In the genomic region with DNA sequence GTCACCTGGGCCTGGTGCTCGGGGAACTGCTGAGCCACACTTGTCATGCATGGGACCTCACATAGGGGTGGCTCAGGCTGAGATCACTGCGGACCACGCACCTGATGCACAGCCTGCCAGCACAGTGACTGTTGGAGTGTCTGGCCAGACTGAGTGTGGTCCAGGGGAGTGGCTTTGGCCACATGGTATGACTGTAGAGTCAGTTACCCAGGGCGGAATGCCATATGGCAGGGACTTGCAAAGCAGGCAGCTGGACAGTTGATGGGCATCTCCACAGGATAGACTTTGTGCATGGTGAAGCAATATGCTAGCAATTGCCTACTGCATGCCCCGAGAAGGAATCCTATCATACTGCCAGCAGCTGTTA, we compare ENCODE assay signal across 9 mouse cellular contexts.
DNase-seq lines count a peak whose midpoint lies in the region; ATAC-seq lines count a peak whose summit lies in the region.
"Had no signal": no experiment of that assay in that cellular context is flagged by ENCODE, and none has a peak within 500 bp of the region (broad histone marks: within the 10 kb centered on the region; RNA-seq: fewer than 3 reads in every experiment).

No protein-coding gene starts in this region.

- no peaks in the 10 kb centered on the region for H3K27me3 ChIP-seq in intestine, embryonic 15.5 days (replicated peaks)
- H3K27me3 ChIP-seq: liver, embryonic 13.5 days had no signal

- H3K4me3 ChIP-seq in intestine, embryonic 15.5 days (replicated peaks), result no peak overlapping the region
- H3K4me3 ChIP-seq: liver, embryonic 13.5 days had no signal

- no peak overlapping the region for H3K4me2 ChIP-seq in intestine, embryonic 15.5 days (replicated peaks)

- ATAC-seq in intestine, embryonic 15.5 days, result peak; percentile 35
- ATAC-seq in monocyte, adult 5-6 weeks (replicated peaks; ENCODE audit: insufficient number of reproducible peaks, low FRiP score, low TSS enrichment, poor library complexity, severe bottlenecking), result no peak

- 65% methylated on average over 5 of the region's 5 CpGs for WGBS in intestine, embryonic 15.5 days

- peaks cover 22% of the 10 kb centered on the region for H3K4me1 ChIP-seq in intestine, embryonic 15.5 days (replicated peaks)

- H3K36me3 ChIP-seq in intestine, embryonic 15.5 days, result no peaks in the 10 kb centered on the region
- H3K36me3 ChIP-seq: liver, embryonic 13.5 days had no signal

- H3K9me3 ChIP-seq in intestine, embryonic 15.5 days, result no peaks in the 10 kb centered on the region
- H3K9me3 ChIP-seq: liver, embryonic 13.5 days had no signal

- DNase-seq in cerebellum, postnatal 10 days, result peak; percentile 91 to 94
- DNase-seq in cerebellum, adult 8-10 months, result no peak
- DNase-seq in retina, postnatal 1 day, result peak; percentile 71
- no peak for DNase-seq in retina, embryonic 14.5 days (ENCODE audit: low spot score)
- DNase-seq in spleen, postnatal 14 days (ENCODE audit: low spot score in 2 of 2), result no peak
- no peak for DNase-seq in urinary bladder, adult 18-20 months (ENCODE audit: low spot score in 2 of 2)
- DNase-seq: liver, embryonic 13.5 days had no signal

- 0 out of 2 replicates have a peak overlapping the region, but pooled peaks have one; percentile 0 for H3K9ac ChIP-seq in intestine, embryonic 15.5 days
- H3K9ac ChIP-seq: liver, embryonic 13.5 days had no signal

- H3K27ac ChIP-seq in intestine, embryonic 15.5 days, result no peak overlapping the region

Comparison
In these comparisons a context has a peak if more than half of its experiments do, and no peak if none do; other contexts are left out.
1. DNase-seq: peak in cerebellum, postnatal 10 days (2 of 2) and retina, postnatal 1 day (single experiment); none in cerebellum, adult 8-10 months (single experiment), retina, embryonic 14.5 days (single experiment), spleen, postnatal 14 days (0 of 2) and urinary bladder, adult 18-20 months (0 of 2).